Mouse (Mus musculus): ENCODE data around the gene Atp10a.
A peak's percentile ranks its signal among the peaks of the same experiment; 100 is the strongest.

Atp10a gene

GRCm38 (mm10) chr7:58690997-58691596 is 35.1 kb downstream of the Atp10a start:
- no peak for DNase-seq

- peak; percentile 4 to 8 for DNase-seq
Observed at GRCm38 (mm10) chr7:58692704-58693103, 36.7 kb downstream of the Atp10a start.

- no peak for DNase-seq
Observed at GRCm38 (mm10) chr7:58693342-58693741, 37.4 kb downstream of the Atp10a start.

- no peak for DNase-seq
Observed at GRCm38 (mm10) chr7:58695661-58696060, 39.7 kb downstream of the Atp10a start.

- no peak for DNase-seq
Observed at GRCm38 (mm10) chr7:58697092-58697491, 41.1 kb downstream of the Atp10a start.

GRCm38 (mm10) chr7:58698738-58699442 is 42.9 kb downstream of the Atp10a start:
- DNase-seq: peak in 1 of 2 experiments; percentile 10

GRCm38 (mm10) chr7:58701311-58701710 is 45.3 kb downstream of the Atp10a start:
- DNase-seq: no peak

- no peak for DNase-seq
Observed at GRCm38 (mm10) chr7:58705158-58705557, 49.2 kb downstream of the Atp10a start.

- DNase-seq: no peak
Observed at GRCm38 (mm10) chr7:58709306-58709705, 53.3 kb downstream of the Atp10a start.

- no peak for DNase-seq
Observed at GRCm38 (mm10) chr7:58710312-58710711, 54.3 kb downstream of the Atp10a start.

- no peak for DNase-seq
Observed at GRCm38 (mm10) chr7:58711811-58712210, 55.8 kb downstream of the Atp10a start.

- no peak for DNase-seq
Observed at GRCm38 (mm10) chr7:58715576-58716144, 59.7 kb downstream of the Atp10a start.

- DNase-seq: no peak
Observed at GRCm38 (mm10) chr7:58716626-58717025, 60.7 kb downstream of the Atp10a start.

- DNase-seq: no peak
Observed at GRCm38 (mm10) chr7:58718556-58718955, 62.6 kb downstream of the Atp10a start.

- DNase-seq: no peak
Observed at GRCm38 (mm10) chr7:58719218-58719938, 63.4 kb downstream of the Atp10a start.

- no peak for DNase-seq
Observed at GRCm38 (mm10) chr7:58722250-58722649, 66.3 kb downstream of the Atp10a start.

- DNase-seq: peak in 1 of 2 experiments; percentile 29
Observed at GRCm38 (mm10) chr7:58730201-58730600, 74.2 kb downstream of the Atp10a start.

GRCm38 (mm10) chr7:58730831-58731230 is 74.9 kb downstream of the Atp10a start:
- no peak for DNase-seq

- DNase-seq: no peak
Observed at GRCm38 (mm10) chr7:58732406-58732805, 76.4 kb downstream of the Atp10a start.

- DNase-seq: no peak
Observed at GRCm38 (mm10) chr7:58733490-58733901, 77.5 kb downstream of the Atp10a start.

- no peak for DNase-seq
Observed at GRCm38 (mm10) chr7:58736841-58737547, 81.0 kb downstream of the Atp10a start.

- DNase-seq: no peak
Observed at GRCm38 (mm10) chr7:58740196-58740595, 84.2 kb downstream of the Atp10a start.

- no peak for DNase-seq
Observed at GRCm38 (mm10) chr7:58740842-58741241, 84.9 kb downstream of the Atp10a start.
